Mouse (Mus musculus) erythroblast, embryonic 14.5 days (primary cell): ENCODE results near the gene Fam166a.

Experiments
- GATA1 ChIP-seq: IDR thresholded peaks from 2 replicates; pipeline ENCODE4 v1.6.1; 2012; ENCODE audit warnings: low read length, inconsistent platforms, mixed read lengths
- TAL1 ChIP-seq: IDR thresholded peaks from 3 replicates; pipeline ENCODE4 v1.6.1; 2012; ENCODE audit warnings: low read length, inconsistent platforms, mixed read lengths

- no peak for TF ChIP-seq GATA1
- TF ChIP-seq TAL1 = no peak
These were observed 47.3 kb upstream of the Fam166a start for GRCm38 (mm10) chr2:25171101-25171768.
